Mouse (Mus musculus) kidney, postnatal 25 days (tissue): ENCODE measurements at regions not wholly inside any gene's neighbourhood (a gene's known extent, or its start where the extent isn't known, plus 50 kb on each side); places are given as distances from the start of the nearest gene placed in this dataset.

Experiments
- DNase-seq, 2 experiments: peaks; one replicate each; pipeline ENCODE4 v3.0.0; 2021; ENCODE audit warnings: mixed read lengths in 2 of 2

GRCm38 (mm10) chrX:144075241-144075640, 78.3 kb upstream of the A730046J19Rik start:
- DNase-seq = peak in 1 of 2 experiments; percentile 36

DNA sequence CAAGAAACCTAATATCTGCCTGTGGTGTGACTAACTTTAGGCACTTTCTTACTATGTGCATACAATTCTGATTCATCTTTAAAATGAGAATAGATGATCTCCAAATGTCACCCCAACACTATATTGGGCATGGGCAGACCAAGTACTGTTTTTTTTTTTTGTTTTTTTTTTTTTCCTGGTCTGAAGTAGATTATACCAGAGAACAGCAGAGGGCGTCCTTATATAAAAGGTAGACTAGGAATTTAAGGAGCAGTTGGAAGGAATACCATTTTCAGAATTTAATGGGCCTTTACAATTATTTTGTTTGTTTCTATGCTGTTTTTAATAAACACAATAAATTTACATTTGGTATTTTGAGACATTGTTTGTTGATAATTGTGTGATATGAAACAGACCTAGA, 72.3 kb upstream of the A730046J19Rik start:
- no peak for DNase-seq

GRCm38 (mm10) chrX:144098200-144098599, 55.3 kb upstream of the A730046J19Rik start:
- DNase-seq = no peak
